Mouse (Mus musculus) lung, postnatal 0 days (tissue): Measurements from ENCODE around the gene Ssr1. TPM values are rescaled to one million over a fixed set of nuclear protein-coding genes. Genes with fewer than 3 reads are reported as not detected.
A peak's percentile ranks its signal among the peaks of the same experiment; 100 is the strongest.

Experiments
- ATAC-seq: fragments of 200-750 bp; cut with Nextera tagmentation; 2 replicates; pipeline ENCODE4 v1.8.0; 2017; ENCODE audit warnings: moderate library complexity
- DNase-seq: peaks from one replicate; pipeline ENCODE4 v3.0.0-alpha.2; 2016; ENCODE audit warnings: low spot score
- H3K27ac ChIP-seq: fragments of 300-500 bp; sonication (generic); 2 replicates; pipeline ENCODE4 v1.5.1; 2014; ENCODE audit warnings: antibody characterized with exemption, mild to moderate bottlenecking, low read length, mixed read lengths
- H3K27me3 ChIP-seq: fragments of 300-500 bp; sonication (generic); replicated peaks from 2 replicates; pipeline ENCODE4 v1.6.1; 2014; ENCODE audit warnings: low read length, mixed read lengths; ENCODE audit not compliant: insufficient read depth
- H3K36me3 ChIP-seq: fragments of 300-500 bp; sonication (generic); 2 replicates; pipeline ENCODE4 v1.6.1; 2014; ENCODE audit warnings: low read length, mixed read lengths; ENCODE audit not compliant: insufficient read depth
- H3K4me1 ChIP-seq: fragments of 300-500 bp; sonication (generic); 2 replicates; pipeline ENCODE4 v1.6.1; 2014; ENCODE audit warnings: antibody characterized with exemption, low read depth, low read length, mixed read lengths; ENCODE audit not compliant: insufficient read depth
- H3K4me2 ChIP-seq: fragments of 300-500 bp; sonication (generic); replicated peaks from 2 replicates; pipeline ENCODE4 v1.6.1; 2014; ENCODE audit warnings: low read depth, mild to moderate bottlenecking, low read length, moderate library complexity, mixed read lengths
- H3K4me3 ChIP-seq: fragments of 300-500 bp; sonication (generic); 2 replicates; pipeline ENCODE4 v1.5.1; 2014; ENCODE audit warnings: low read depth, low read length
- H3K9ac ChIP-seq: fragments of 300-500 bp; sonication (generic); replicated peaks from 2 replicates; pipeline ENCODE4 v1.6.1; 2014; ENCODE audit warnings: low read depth, mild to moderate bottlenecking
- H3K9me3 ChIP-seq: fragments of 300-500 bp; sonication (generic); 2 replicates; pipeline ENCODE4 v1.6.1; 2016; ENCODE audit warnings: low read length, mixed read lengths
- CTCF ChIP-seq: IDR thresholded peaks from 2 replicates; pipeline ENCODE4 v1.5.1; 2016; ENCODE audit warnings: antibody characterized with exemption, mild to moderate bottlenecking
- EP300 ChIP-seq: IDR thresholded peaks from 2 replicates; pipeline ENCODE4 v1.6.1; 2016; ENCODE audit warnings: antibody characterized with exemption, mild to moderate bottlenecking, control low read depth
- WGBS: fragments of 180-500 bp; shearing (Covaris S2); extraction: QIAGEN DNeasy Blood & Tissue Kit; methylation state at CpG from one replicate; pipeline ENCODE4 v1.1.7; 2014; 5-methylcytosine and 5-hydroxymethylcytosine counted together
- polyA plus RNA-seq: library from polyadenylated mRNA; unstranded; fragments of >200 nt; fragmentation: Nextera tagmentation; extraction: Ambion mirVana; gene quantifications from 2 replicates; pipeline ENCODE4 v1.2.1, GENCODE M21; 2015

Ssr1 gene
- polyA plus RNA-seq, 1 experiment from 2014 or later, result 95.5 TPM

GRCm38 (mm10) chr13:38009721-38010408 is 15.8 kb upstream of the Ssr1 start:
- H3K4me2 ChIP-seq, result no peak overlapping the region
- H3K4me3 ChIP-seq, result no peak overlapping the region
- H3K4me1 ChIP-seq, result no peaks in the 10 kb centered on the region
- no peak for TF ChIP-seq EP300
- TF ChIP-seq CTCF, result no peak
- no peaks in the 10 kb centered on the region for H3K27me3 ChIP-seq
- no peak overlapping the region for H3K27ac ChIP-seq
- ATAC-seq (no peak), DNase-seq (peak; percentile 42)
- no peaks in the 10 kb centered on the region for H3K9me3 ChIP-seq
- 70% methylated on average over 5 of the region's 5 CpGs for WGBS
- no peak overlapping the region for H3K9ac ChIP-seq
- no peaks in the 10 kb centered on the region for H3K36me3 ChIP-seq

- ATAC-seq (no peak), DNase-seq (no peak)
- no peak for TF ChIP-seq CTCF
- no peak for TF ChIP-seq EP300
- H3K4me3 ChIP-seq, result no peak overlapping the region
- H3K4me1 ChIP-seq, result no peaks in the 10 kb centered on the region
- no peaks in the 10 kb centered on the region for H3K36me3 ChIP-seq
- H3K27ac ChIP-seq, result no peak overlapping the region
- no peak overlapping the region for H3K9ac ChIP-seq
- H3K9me3 ChIP-seq, result no peaks in the 10 kb centered on the region
- H3K27me3 ChIP-seq, result no peaks in the 10 kb centered on the region
- H3K4me2 ChIP-seq, result no peak overlapping the region
- WGBS, result 93% methylated on average over 2 of the region's 2 CpGs
These were observed 14.0 kb upstream of the Ssr1 start for GRCm38 (mm10) chr13:38007972-38008371.

- H3K4me2 ChIP-seq, result no peak overlapping the region
- H3K4me3 ChIP-seq, result no peak overlapping the region
- H3K27me3 ChIP-seq, result no peaks in the 10 kb centered on the region
- DNase-seq, result no peak
- no peaks in the 10 kb centered on the region for H3K9me3 ChIP-seq
- H3K36me3 ChIP-seq, result no peaks in the 10 kb centered on the region
- no peaks in the 10 kb centered on the region for H3K4me1 ChIP-seq
- ATAC-seq, result no peak
- no peak overlapping the region for H3K9ac ChIP-seq
- no peak overlapping the region for H3K27ac ChIP-seq
- 39% methylated on average over 1 of the region's 1 CpGs for WGBS
- TF ChIP-seq CTCF, result peak; percentile 22; the same call in 1 of the 2 replicates
- TF ChIP-seq EP300, result no peak
These were observed 8.4 kb upstream of the Ssr1 start for GRCm38 (mm10) chr13:38002461-38002860.

GRCm38 (mm10) chr13:37999713-38000112 is 5.7 kb upstream of the Ssr1 start:
- Histone ChIP-seq H3K4me2 (no peak overlapping the region), H3K9me3 (no peaks in the 10 kb centered on the region), H3K27me3 (no peaks in the 10 kb centered on the region), H3K4me1 (no peaks in the 10 kb centered on the region), H3K27ac (no peak overlapping the region), H3K36me3 (no peaks in the 10 kb centered on the region), H3K4me3 (no peak overlapping the region), H3K9ac (no peak overlapping the region)
- no peak for DNase-seq
- no peak for TF ChIP-seq EP300
- no peak for TF ChIP-seq CTCF
- WGBS, result 61% methylated on average over 3 of the region's 3 CpGs
- no peak for ATAC-seq

- Histone ChIP-seq H3K27me3 (no peaks in the 10 kb centered on the region), H3K4me1 (no peaks in the 10 kb centered on the region; the same call in 1 of the 2 replicates), H3K4me3 (peak overlapping the region; percentile 97), H3K9me3 (no peaks in the 10 kb centered on the region), H3K4me2 (peak overlapping the region; percentile 66), H3K36me3 (peaks cover 4% of the 10 kb centered on the region; the same call in 1 of the 2 replicates), H3K9ac (no peak overlapping the region), H3K27ac (peak overlapping the region; percentile 97; the same call in 1 of the 2 replicates)
- TF ChIP-seq EP300, result no peak
- no peak for TF ChIP-seq CTCF
- peak; percentile 6 for ATAC-seq
- WGBS, result 10% methylated on average over 7 of the region's 7 CpGs
- no peak for DNase-seq
These were observed 360 bp upstream of the Ssr1 start for GRCm38 (mm10) chr13:37994405-37994749.

GRCm38 (mm10) chr13:37993376-37993703 is 677 bp downstream of the Ssr1 start:
- Histone ChIP-seq H3K4me1 (no peaks in the 10 kb centered on the region; the same call in 1 of the 2 replicates), H3K27ac (peak overlapping the region; percentile 97), H3K9me3 (no peaks in the 10 kb centered on the region), H3K9ac (peak overlapping the region; percentile 94), H3K36me3 (peaks cover 11% of the 10 kb centered on the region; the same call in 1 of the 2 replicates), H3K4me3 (peak overlapping the region; percentile 97), H3K27me3 (no peaks in the 10 kb centered on the region), H3K4me2 (peak overlapping the region; percentile 66)
- TF ChIP-seq EP300, result no peak
- no peak for TF ChIP-seq CTCF
- WGBS, result under 1% methylated on average over 17 of the region's 17 CpGs
- DNase-seq (peak; percentile 46), ATAC-seq (no peak)
